Mouse (Mus musculus): ENCODE data around the gene U2af2.

DNA sequence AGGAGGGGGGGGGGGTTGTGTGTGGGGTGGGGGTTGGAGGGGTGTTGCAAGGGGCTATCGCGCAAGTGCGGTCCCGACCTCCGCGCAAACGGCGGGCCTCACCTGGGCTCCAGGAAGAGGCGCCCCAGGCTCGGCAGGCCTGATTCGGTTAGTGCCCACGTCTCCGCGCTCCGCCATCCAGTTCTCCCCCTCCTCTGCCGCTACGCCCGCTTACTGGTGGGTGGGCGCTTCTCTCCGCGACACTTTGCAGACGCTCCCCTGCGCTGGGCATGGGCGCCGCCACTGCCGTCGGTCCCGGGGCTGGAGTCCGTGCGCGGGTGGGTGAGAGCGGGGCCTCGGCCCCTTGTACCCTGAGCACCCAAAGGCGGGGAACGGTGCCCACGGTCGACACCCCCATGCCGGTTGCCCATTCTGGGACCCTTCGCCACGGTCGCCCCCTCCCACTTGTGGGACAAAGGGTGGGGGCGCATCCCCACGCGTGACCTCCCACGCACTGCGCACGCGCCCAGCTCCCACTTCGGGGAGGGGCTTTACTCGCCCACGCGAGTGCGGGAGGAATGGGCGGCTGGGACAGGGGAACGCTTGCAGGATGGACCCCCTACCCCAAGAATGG lies 5.2 kb upstream of the U2af2 start:
- TF ChIP-seq CTCF (IDR thresholded peaks at IDR 0.05; ENCODE audit: borderline replicate concordance, extremely low read depth, insufficient read depth, insufficient read length) (no peak), POLR2A (IDR thresholded peaks at IDR 0.05; ENCODE audit: borderline replicate concordance, extremely low read depth, insufficient read depth, insufficient read length, poor library complexity, severe bottlenecking) (no peak)

All from brain, embryonic 14.5 days (tissue).